Mouse (Mus musculus) spleen, postnatal 36 days (tissue): Measurements from ENCODE around the gene Rnf144b.

ENCODE experiments used
- DNase-seq, 2 experiments: peaks; one replicate each; pipeline ENCODE4 v3.0.0; 2022; ENCODE audit warnings: low spot score in 2 of 2, mixed read lengths in 1 of 2

Gene Rnf144b

GRCm38 (mm10) chr13:47124449-47124848 is 2.0 kb downstream of the Rnf144b start:
- DNase-seq: no peak

- no peak for DNase-seq
Observed at GRCm38 (mm10) chr13:47124986-47125385, 2.5 kb downstream of the Rnf144b start.

GRCm38 (mm10) chr13:47125595-47125994 is 3.1 kb downstream of the Rnf144b start:
- no peak for DNase-seq

GRCm38 (mm10) chr13:47129090-47129489 is 6.6 kb downstream of the Rnf144b start:
- no peak for DNase-seq

- DNase-seq: no peak
Observed at GRCm38 (mm10) chr13:47133058-47133457, 10.6 kb downstream of the Rnf144b start.

GRCm38 (mm10) chr13:47134836-47135235 is 12.4 kb downstream of the Rnf144b start:
- no peak for DNase-seq

DNA sequence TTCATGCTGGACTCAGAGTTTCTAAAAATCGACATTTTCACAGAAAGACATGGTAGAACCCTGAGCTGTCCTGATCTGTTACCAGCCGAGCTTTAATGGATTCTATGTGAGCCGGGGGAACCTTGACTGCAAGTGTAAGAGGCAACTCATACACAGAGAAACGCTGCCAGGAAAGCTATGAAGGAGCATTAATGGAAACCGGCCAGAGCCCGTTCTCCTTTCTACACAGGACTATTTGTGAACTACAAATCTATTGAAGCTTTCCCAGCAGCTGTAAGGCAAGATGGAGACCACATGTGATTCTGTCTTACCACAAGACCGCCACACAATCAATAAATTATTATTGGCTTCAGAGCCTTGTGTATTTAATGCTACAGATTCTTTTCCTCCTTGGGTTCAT is 13.3 kb downstream of the Rnf144b start:
- DNase-seq: no peak

DNA sequence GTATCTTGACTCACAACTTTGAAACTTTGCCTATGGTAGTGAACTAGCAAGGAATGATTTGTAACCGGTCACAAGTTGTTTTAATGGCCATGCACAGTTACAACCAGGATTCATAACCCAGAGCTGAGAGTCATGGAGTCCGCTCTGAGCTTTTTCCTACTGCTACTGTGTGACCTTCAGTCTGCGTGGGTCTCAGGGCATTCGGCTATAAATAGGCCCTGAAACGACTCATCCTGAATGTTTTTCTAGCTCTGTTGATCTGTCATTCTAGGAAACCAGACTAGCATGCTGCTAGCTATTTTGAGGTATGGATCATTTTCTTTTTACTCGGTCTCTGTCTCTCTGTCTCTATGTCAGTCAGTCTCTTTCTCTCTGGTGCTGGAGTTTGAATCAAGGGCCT is 20.3 kb downstream of the Rnf144b start:
- no peak for DNase-seq

DNA sequence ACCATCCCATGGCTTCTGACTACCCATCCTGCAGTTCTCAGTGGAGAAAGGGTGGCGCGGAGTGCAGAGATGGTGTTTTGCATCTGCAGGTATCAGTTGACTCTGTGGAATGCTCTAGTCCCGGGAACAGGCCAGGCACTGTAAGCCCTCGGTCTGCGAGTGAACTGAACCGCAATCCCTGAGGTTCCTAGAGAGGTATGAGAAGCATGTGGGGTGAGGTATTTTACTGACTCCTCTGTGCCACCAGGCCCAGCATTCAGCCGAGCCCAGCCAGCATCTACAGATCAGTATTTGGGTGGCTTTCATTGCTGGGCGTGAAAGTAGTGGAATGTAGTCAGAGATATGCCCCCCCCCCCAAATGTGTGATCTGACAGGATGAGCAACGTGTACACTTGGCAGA is 23.5 kb downstream of the Rnf144b start:
- no peak for DNase-seq

- no peak for DNase-seq
Observed at GRCm38 (mm10) chr13:47146388-47146787, 23.9 kb downstream of the Rnf144b start.

DNA sequence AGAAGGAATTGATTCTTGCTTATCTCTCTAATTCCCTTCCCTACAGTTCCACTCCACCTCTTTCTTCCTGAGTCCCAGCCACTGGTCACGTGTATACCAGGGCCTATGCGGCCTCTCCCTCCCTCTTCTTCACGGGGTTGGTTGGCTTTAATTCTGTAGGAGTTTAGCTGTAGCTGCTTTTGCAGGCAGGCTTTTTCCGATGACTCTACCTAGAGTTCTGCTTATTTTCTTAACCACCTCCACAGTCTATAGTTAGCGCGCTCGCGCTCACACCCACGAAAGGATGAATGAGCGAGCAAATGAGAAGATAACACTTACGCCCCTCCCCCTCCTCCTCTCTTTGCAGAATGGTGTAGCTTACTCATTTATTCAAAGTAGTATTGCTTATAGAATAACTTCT is 26.1 kb downstream of the Rnf144b start:
- DNase-seq: no peak

GRCm38 (mm10) chr13:47149993-47150392 is 27.5 kb downstream of the Rnf144b start:
- no peak for DNase-seq

DNA sequence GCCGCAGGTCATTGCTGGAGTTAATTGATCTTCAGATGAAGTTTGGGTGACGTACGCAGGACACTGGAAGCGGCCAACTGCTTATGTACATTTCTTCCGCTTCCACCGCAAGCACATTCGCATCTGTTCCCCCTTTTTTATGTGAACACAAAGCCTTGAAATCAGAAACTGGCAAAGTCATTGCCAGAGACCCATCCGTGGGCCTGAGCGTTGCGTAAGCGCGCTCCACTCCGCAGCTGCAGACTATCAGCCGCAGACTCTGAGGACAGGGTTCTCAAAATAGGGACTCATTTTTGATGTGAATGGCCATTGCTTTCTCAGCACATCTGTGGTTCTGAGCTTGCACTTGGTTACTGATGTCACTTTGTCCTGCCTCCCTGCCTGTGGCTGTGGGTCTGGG is 28.6 kb downstream of the Rnf144b start:
- DNase-seq: no peak

- DNase-seq: peak; percentile 3 to 23
Observed at GRCm38 (mm10) chr13:47152390-47152789, 29.9 kb downstream of the Rnf144b start.

- DNase-seq: no peak
Observed at GRCm38 (mm10) chr13:47153206-47153605, 30.8 kb downstream of the Rnf144b start.

GRCm38 (mm10) chr13:47154866-47155265 is 32.4 kb downstream of the Rnf144b start:
- DNase-seq: no peak

GRCm38 (mm10) chr13:47156841-47157240 is 34.4 kb downstream of the Rnf144b start:
- DNase-seq: no peak

DNA sequence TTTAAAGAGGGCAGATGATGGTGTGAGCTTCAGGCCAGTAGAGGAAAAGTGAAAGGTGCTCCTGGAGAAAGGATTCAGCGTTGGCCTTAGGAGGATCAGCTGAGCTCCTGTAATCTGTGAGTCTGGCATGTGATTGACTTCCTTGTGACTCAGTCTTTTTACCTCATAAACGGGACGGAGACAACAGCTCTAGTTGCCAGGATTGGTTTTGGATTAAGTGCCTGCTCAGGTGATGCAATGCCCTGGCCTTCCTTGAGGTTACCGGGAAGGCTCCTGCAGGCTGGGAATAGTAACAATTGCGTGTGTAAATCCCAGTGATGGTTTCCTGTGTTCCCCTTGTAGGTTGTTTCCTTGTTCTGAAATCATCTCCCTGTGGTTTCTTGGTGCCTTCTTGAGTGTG is 39.5 kb downstream of the Rnf144b start:
- no peak for DNase-seq

DNA sequence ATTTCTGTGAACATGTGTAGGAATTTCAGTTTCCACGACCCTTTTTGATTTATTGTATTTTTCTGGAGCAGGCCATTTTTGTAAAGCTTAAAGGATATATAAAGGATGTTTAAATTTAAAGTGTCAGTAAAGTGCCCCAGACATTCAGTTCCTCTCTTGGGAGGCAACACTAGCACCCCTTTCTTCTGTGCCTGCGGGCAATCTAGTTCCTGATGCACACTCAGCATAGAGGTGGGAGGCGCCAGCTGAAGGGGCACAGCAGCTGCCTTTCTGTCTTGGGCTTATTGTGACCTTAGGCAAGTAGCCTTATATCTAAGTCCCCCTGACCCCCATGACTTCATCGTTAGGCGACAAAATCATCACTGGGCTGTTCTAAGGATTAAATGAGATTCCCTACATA is 42.3 kb downstream of the Rnf144b start:
- DNase-seq: peak in 1 of 2 experiments; percentile 13

DNA sequence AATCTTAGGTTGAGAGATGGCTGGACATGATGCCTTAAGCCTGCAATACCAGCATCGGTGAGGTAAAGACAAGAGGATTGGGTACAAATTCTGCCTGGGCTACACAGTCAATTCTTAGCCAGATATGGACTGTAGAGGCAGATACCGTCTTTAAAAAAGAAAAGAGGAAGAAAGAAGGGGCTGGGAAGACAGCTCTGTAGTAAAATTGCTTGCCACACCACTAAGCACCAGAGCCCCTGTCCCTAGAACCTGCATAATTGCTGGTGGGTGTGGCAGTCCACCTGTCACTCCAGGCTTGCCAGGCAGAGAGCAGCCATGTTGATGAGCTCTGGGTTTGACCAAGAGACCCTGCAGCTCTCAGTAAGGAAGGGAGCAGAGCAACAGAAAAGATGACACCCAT is 42.8 kb downstream of the Rnf144b start:
- DNase-seq: no peak

GRCm38 (mm10) chr13:47168484-47168883 is 46.0 kb downstream of the Rnf144b start:
- DNase-seq: no peak

DNA sequence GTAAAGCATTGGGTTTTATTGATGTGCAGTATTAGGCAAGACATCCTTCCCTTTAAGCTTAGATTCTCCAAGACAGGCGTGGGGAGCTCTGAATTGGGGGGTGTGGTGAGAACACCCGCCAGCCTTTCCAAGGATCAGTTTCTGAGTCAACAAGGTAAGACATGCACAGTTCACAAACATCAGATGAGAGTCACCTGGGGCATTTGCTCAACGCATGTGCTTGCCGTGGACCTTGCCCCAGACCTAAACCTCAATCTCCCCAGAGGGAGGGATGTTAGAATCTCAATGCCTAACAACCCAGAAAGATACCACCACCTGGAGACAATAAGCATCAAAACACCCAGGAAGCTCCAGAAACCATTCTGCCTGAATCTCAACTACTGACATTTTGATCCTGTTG is 47.6 kb downstream of the Rnf144b start:
- no peak for DNase-seq

- DNase-seq: no peak
Observed at GRCm38 (mm10) chr13:47170811-47171555, 48.5 kb downstream of the Rnf144b start.

DNA sequence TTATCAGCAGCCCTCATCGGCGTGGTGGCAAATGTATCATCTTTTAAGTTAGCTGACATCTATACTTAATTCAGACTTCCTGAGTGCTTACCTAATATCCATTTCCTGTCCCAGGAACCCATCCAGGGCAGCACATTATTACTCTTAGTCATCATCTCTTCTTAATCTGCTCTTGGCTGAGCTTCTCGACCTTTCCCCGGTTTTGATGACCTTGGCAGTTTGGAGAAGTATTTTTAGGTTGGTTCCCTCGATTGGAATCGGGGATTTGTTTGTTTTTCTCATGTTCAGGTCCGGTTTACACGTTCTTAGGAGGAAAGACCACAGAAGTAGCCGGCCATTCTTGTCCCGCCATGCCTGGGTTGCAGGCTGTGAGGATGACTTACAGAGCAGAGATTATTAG is 50.4 kb downstream of the Rnf144b start:
- no peak for DNase-seq
